Mouse (Mus musculus): ENCODE results near the gene Ngfr. TPM values are rescaled to one million over a fixed set of nuclear protein-coding genes. Genes with fewer than 3 reads are reported as not detected.
"Not testable (repeated sequence)": the region's sequence is repeated elsewhere in the genome, so short reads cannot be mapped to it uniquely, and the experiment has no call there.

Gene Ngfr
- polyA plus RNA-seq, 1 experiment from 2014 or later: 10.2 TPM

- WGBS: 91% methylated on average over 5 of the region's 5 CpGs
These were observed 32.4 kb upstream of the Ngfr start for GRCm38 (mm10) chr11:95619886-95620444.

GRCm38 (mm10) chr11:95619081-95619480 lies 31.5 kb upstream of the Ngfr start:
- no peak overlapping the region for H3K4me2 ChIP-seq (ENCODE audit: low read length)
- no peak overlapping the region for H3K27ac ChIP-seq (ENCODE audit: low read length)
- H3K36me3 ChIP-seq (ENCODE audit: control insufficient read depth, insufficient read depth, low read length): no peaks in the 10 kb centered on the region
- H3K27me3 ChIP-seq (ENCODE audit: control insufficient read depth, insufficient read depth, low read depth, low read length): no peaks in the 10 kb centered on the region
- H3K9me3 ChIP-seq (replicated peaks; ENCODE audit: control insufficient read depth, low read length, poor library complexity, severe bottlenecking): no peaks in the 10 kb centered on the region
- no peak overlapping the region for H3K9ac ChIP-seq (ENCODE audit: low read depth, low read length)
- WGBS: 77% methylated on average over 3 of the region's 3 CpGs
- no peak for ATAC-seq
- no peak overlapping the region for H3K4me3 ChIP-seq (ENCODE audit: low read depth, low read length)
- H3K4me1 ChIP-seq (ENCODE audit: control insufficient read depth, insufficient read depth, low read length): no peaks in the 10 kb centered on the region

More at GRCm38 (mm10) chr11:95619886-95620444, 32.4 kb upstream of the Ngfr start:
- ATAC-seq: no peak
- no peaks in the 10 kb centered on the region for H3K36me3 ChIP-seq (ENCODE audit: control insufficient read depth, insufficient read depth, low read length)
- no peak overlapping the region for H3K27ac ChIP-seq (ENCODE audit: low read length)
- H3K9me3 ChIP-seq (replicated peaks; ENCODE audit: control insufficient read depth, low read length, poor library complexity, severe bottlenecking): no peaks in the 10 kb centered on the region
- no peaks in the 10 kb centered on the region for H3K4me1 ChIP-seq (ENCODE audit: control insufficient read depth, insufficient read depth, low read length)
- no peak overlapping the region for H3K4me2 ChIP-seq (ENCODE audit: low read length)
- no peak overlapping the region for H3K9ac ChIP-seq (ENCODE audit: low read depth, low read length)
- no peak overlapping the region for H3K4me3 ChIP-seq (ENCODE audit: low read depth, low read length)
- H3K27me3 ChIP-seq (ENCODE audit: control insufficient read depth, insufficient read depth, low read depth, low read length): no peaks in the 10 kb centered on the region

GRCm38 (mm10) chr11:95617785-95618465 lies 30.4 kb upstream of the Ngfr start:
- Histone ChIP-seq H3K4me3 (ENCODE audit: low read depth, low read length) (no peak overlapping the region), H3K4me2 (ENCODE audit: low read length) (0 out of 2 replicates have a peak overlapping the region, but pooled peaks have one; percentile 9), H3K27ac (ENCODE audit: low read length) (no peak overlapping the region), H3K4me1 (ENCODE audit: control insufficient read depth, insufficient read depth, low read length) (no peaks in the 10 kb centered on the region), H3K36me3 (ENCODE audit: control insufficient read depth, insufficient read depth, low read length) (no peaks in the 10 kb centered on the region), H3K9me3 (replicated peaks; ENCODE audit: control insufficient read depth, low read length, poor library complexity, severe bottlenecking) (no peaks in the 10 kb centered on the region), H3K27me3 (ENCODE audit: control insufficient read depth, insufficient read depth, low read depth, low read length) (no peaks in the 10 kb centered on the region), H3K9ac (ENCODE audit: low read depth, low read length) (no peak overlapping the region)
- 57% methylated on average over 19 of the region's 19 CpGs for WGBS
- no peak for ATAC-seq

- Histone ChIP-seq H3K9me3 (replicated peaks; ENCODE audit: control insufficient read depth, low read length, poor library complexity, severe bottlenecking) (no peaks in the 10 kb centered on the region), H3K9ac (ENCODE audit: low read depth, low read length) (no peak overlapping the region), H3K4me3 (ENCODE audit: low read depth, low read length) (no peak overlapping the region), H3K4me2 (ENCODE audit: low read length) (no peak overlapping the region), H3K27me3 (ENCODE audit: control insufficient read depth, insufficient read depth, low read depth, low read length) (no peaks in the 10 kb centered on the region), H3K27ac (ENCODE audit: low read length) (no peak overlapping the region), H3K36me3 (ENCODE audit: control insufficient read depth, insufficient read depth, low read length) (no peaks in the 10 kb centered on the region), H3K4me1 (ENCODE audit: control insufficient read depth, insufficient read depth, low read length) (peaks cover 15% of the 10 kb centered on the region)
- 88% methylated on average over 8 of the region's 8 CpGs for WGBS
- ATAC-seq: no peak
These were observed 27.2 kb upstream of the Ngfr start for GRCm38 (mm10) chr11:95614739-95615138.

GRCm38 (mm10) chr11:95611283-95611682 lies 23.7 kb upstream of the Ngfr start:
- no peaks in the 10 kb centered on the region for H3K27me3 ChIP-seq (ENCODE audit: control insufficient read depth, insufficient read depth, low read depth, low read length)
- H3K9me3 ChIP-seq (replicated peaks; ENCODE audit: control insufficient read depth, low read length, poor library complexity, severe bottlenecking): no peaks in the 10 kb centered on the region
- peaks cover 15% of the 10 kb centered on the region for H3K4me1 ChIP-seq (ENCODE audit: control insufficient read depth, insufficient read depth, low read length)
- 24% methylated on average over 4 of the region's 4 CpGs for WGBS
- no peak overlapping the region for H3K4me2 ChIP-seq (ENCODE audit: low read length)
- H3K4me3 ChIP-seq (ENCODE audit: low read depth, low read length): no peak overlapping the region
- H3K27ac ChIP-seq (ENCODE audit: low read length): no peak overlapping the region
- H3K9ac ChIP-seq (ENCODE audit: low read depth, low read length): 0 out of 2 replicates have a peak overlapping the region, but pooled peaks have one; percentile 53
- no peak for ATAC-seq
- no peaks in the 10 kb centered on the region for H3K36me3 ChIP-seq (ENCODE audit: control insufficient read depth, insufficient read depth, low read length)

GRCm38 (mm10) chr11:95610391-95610902 lies 22.9 kb upstream of the Ngfr start:
- Histone ChIP-seq H3K4me1 (ENCODE audit: control insufficient read depth, insufficient read depth, low read length) (peaks cover 15% of the 10 kb centered on the region), H3K9ac (ENCODE audit: low read depth, low read length) (peak overlapping the region; percentile 53), H3K36me3 (ENCODE audit: control insufficient read depth, insufficient read depth, low read length) (no peaks in the 10 kb centered on the region), H3K27me3 (ENCODE audit: control insufficient read depth, insufficient read depth, low read depth, low read length) (no peaks in the 10 kb centered on the region), H3K4me2 (ENCODE audit: low read length) (peak overlapping the region; percentile 56), H3K27ac (ENCODE audit: low read length) (peak overlapping the region; percentile 66), H3K9me3 (replicated peaks; ENCODE audit: control insufficient read depth, low read length, poor library complexity, severe bottlenecking) (no peaks in the 10 kb centered on the region), H3K4me3 (ENCODE audit: low read depth, low read length) (peak overlapping the region; percentile 28)
- WGBS: 13% methylated on average over 15 of the region's 15 CpGs
- no peak for ATAC-seq

- ATAC-seq: no peak
- no peaks in the 10 kb centered on the region for H3K27me3 ChIP-seq (ENCODE audit: control insufficient read depth, insufficient read depth, low read depth, low read length)
- H3K4me1 ChIP-seq (ENCODE audit: control insufficient read depth, insufficient read depth, low read length): peaks cover 15% of the 10 kb centered on the region
- H3K27ac ChIP-seq (ENCODE audit: low read length): no peak overlapping the region
- peak overlapping the region; percentile 56 for H3K4me2 ChIP-seq (ENCODE audit: low read length)
- WGBS: 53% methylated on average over 8 of the region's 8 CpGs
- H3K9me3 ChIP-seq (replicated peaks; ENCODE audit: control insufficient read depth, low read length, poor library complexity, severe bottlenecking): no peaks in the 10 kb centered on the region
- peak overlapping the region; percentile 28 for H3K4me3 ChIP-seq (ENCODE audit: low read depth, low read length)
- H3K36me3 ChIP-seq (ENCODE audit: control insufficient read depth, insufficient read depth, low read length): no peaks in the 10 kb centered on the region
- peak overlapping the region; percentile 53 for H3K9ac ChIP-seq (ENCODE audit: low read depth, low read length)
These were observed 22.4 kb upstream of the Ngfr start for GRCm38 (mm10) chr11:95609924-95610323.

- ATAC-seq; H3K27ac ChIP-seq (ENCODE audit: low read length); H3K9me3 ChIP-seq (replicated peaks; ENCODE audit: control insufficient read depth, low read length, poor library complexity, severe bottlenecking); H3K36me3 ChIP-seq (ENCODE audit: control insufficient read depth, insufficient read depth, low read length); H3K4me3 ChIP-seq (ENCODE audit: low read depth, low read length); H3K9ac ChIP-seq (ENCODE audit: low read depth, low read length); H3K27me3 ChIP-seq (ENCODE audit: control insufficient read depth, insufficient read depth, low read depth, low read length); H3K4me2 ChIP-seq (ENCODE audit: low read length): not testable (repeated sequence)
- H3K4me1 ChIP-seq (ENCODE audit: control insufficient read depth, insufficient read depth, low read length): peaks cover 15% of the 10 kb centered on the region
- WGBS: 100% methylated on average over 3 of the region's 5 CpGs
These were observed 19.8 kb upstream of the Ngfr start for GRCm38 (mm10) chr11:95607286-95607685.
